Mouse (Mus musculus): ENCODE results near the gene Olfr680-ps1.
"Not testable (repeated sequence)": the region's sequence is repeated elsewhere in the genome, so short reads cannot be mapped to it uniquely, and the experiment has no call there.

The Olfr680-ps1 gene

GRCm38 (mm10) chr7:105092717-105093116 is at the start of gene Olfr680-ps1:
TSS of gene Olfr680-ps1 (minus strand) at chr7:105092817.
- DNase-seq (ENCODE audit: low spot score): not testable (repeated sequence)

GRCm38 (mm10) chr7:105141275-105141674 is 48.7 kb upstream of the Olfr680-ps1 start:
- no peak for DNase-seq (ENCODE audit: low spot score)

GRCm38 (mm10) chr7:105116536-105116935 is 23.9 kb upstream of the Olfr680-ps1 start, which contains the start of gene Olfr681:
TSS of gene Olfr681 (plus strand) at chr7:105116836.
- DNase-seq (ENCODE audit: low spot score): no peak

- no peak for DNase-seq (ENCODE audit: low spot score)
Measured at GRCm38 (mm10) chr7:105080905-105081304, 11.7 kb downstream of the Olfr680-ps1 start, which contains the start of gene Olfr679. TSS of gene Olfr679 (plus strand) at chr7:105081205.

- no peak for DNase-seq (ENCODE audit: low spot score)
Measured at GRCm38 (mm10) chr7:105064175-105064574, 28.4 kb downstream of the Olfr680-ps1 start, which contains the start of gene Olfr678. TSS of gene Olfr678 (plus strand) at chr7:105064475.

- DNase-seq (ENCODE audit: low spot score): no peak
Measured at GRCm38 (mm10) chr7:105058951-105059350, 33.7 kb downstream of the Olfr680-ps1 start.

All from ovary, postnatal 10 days (tissue).